Mouse (Mus musculus): Measurements from ENCODE around the gene Dync1h1.

GRCm38 (mm10) chr12:110564848-110565247 lies 36.4 kb upstream of the Dync1h1 start:
- no peak for TF ChIP-seq CTCF (IDR thresholded peaks at IDR 0.05; ENCODE audit: insufficient read depth, low read depth, low read length)
- no peak for TF ChIP-seq POLR2A (IDR thresholded peaks at IDR 0.05; ENCODE audit: insufficient read depth, low read depth, low read length)
